Mouse (Mus musculus): ENCODE measurements around the gene Atg3. TPM values are rescaled to one million over a fixed set of nuclear protein-coding genes. Genes with fewer than 3 reads are reported as not detected.

The Atg3 gene
- total RNA-seq, 2 experiments from 2014 or later, result 17.4 to 19.4 TPM

DNA sequence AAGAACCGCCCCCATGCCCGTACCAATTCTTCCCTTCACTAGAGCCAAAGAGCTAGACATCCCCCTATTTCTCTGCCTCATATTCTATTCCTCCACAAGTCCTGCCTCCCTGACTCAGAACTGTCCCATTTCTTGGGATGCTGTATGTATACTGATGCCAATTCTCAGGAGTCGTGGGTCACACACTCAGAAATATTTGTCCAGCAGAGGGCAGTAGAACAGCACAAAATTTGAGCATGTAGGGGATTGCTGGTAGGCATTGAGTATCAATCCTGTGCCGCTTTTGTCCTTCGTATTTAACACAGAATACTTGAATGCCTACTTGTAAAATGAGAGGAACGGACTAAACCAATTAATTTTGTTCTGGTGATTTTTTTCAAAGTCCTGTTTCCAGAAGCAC is 38.2 kb downstream of the Atg3 start:
- intact Hi-C loops (cut with DNase I), result loop anchor here (2.0 to 5.0 kb wide), 2 partner anchors 215 to 434 kb away; no protein-coding TSS in a partner anchor
- DNase-seq, result peak in 1 of 2 experiments; percentile 36

DNA sequence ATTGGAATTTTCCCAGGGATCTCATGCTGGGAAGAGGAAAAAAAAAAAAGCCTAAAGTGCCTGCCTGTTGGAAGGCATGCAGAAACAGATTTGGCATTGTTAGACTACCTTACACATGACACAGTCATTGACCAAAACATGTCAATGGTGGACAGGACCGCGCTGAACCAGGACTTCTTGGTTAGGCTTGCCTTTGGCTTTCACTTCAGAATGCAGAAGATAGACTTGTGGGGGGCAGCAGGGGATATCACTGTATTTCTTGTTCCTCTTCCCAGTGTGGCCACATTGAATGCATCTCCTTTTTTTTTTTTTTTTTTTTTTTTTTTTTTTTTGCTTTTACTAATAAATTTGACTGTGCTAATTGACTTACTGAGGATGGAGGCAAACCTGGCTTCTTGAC is 42.8 kb downstream of the Atg3 start:
- intact Hi-C loops (cut with DNase I), result no loop called here
- DNase-seq, result no peak

DNA sequence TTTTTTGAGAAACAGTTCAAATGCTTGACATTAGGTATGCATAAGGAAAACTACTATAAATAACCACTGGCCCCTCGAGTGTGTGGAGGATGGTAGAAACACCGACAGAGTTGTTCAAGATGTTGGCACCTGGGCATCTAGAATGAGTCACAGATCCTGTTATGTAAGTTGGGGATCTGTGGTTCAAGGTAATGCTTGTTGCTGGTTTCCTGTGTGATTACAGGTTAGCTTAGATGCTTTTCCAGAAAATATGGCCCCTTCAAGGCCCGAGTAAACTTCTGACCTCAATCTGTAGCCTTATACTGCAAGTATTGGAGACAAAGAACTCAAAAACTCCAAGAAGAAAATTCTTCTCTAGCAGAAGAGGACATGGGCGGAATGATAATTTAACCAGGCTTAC is 45.9 kb downstream of the Atg3 start:
- DNase-seq, result no peak
- intact Hi-C loops (cut with DNase I), result no loop called here

DNA sequence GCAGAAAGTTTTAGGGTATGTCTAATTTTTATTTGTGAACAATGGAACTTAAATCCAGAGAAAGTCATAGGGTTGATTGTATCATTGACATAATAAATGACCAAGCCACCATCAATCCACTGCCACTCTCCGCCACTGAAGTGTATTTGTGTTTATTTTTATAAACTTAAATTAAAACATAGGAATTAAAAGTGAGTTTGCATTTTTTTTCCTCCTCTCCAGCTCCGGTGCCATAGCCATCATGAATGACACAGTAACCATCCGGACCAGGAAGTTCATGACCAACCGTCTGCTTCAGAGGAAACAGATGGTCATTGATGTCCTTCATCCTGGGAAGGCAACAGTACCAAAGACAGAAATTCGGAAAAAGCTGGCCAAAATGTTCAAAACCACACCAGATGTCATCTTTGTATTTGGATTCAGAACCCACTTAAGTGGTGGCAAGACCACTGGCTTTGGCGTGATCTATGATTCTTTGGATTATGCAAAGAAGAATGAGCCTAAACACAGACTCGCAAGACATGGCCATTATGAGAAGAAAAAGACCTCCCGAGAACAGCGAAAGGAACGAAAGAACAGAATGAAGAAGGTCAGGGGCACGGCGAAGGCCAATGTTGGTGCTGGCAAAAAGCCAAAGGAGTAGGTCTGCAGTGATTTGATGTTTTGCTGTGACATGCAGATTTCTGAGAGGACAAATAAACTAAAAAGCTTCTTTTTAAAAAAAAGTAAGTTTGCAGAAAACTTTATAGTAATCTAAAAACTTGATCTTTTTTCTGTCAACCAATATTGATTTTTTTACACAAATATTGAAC is 46.5 kb downstream of the Atg3 start:
- intact Hi-C loops (cut with DNase I), result no loop called here

DNA sequence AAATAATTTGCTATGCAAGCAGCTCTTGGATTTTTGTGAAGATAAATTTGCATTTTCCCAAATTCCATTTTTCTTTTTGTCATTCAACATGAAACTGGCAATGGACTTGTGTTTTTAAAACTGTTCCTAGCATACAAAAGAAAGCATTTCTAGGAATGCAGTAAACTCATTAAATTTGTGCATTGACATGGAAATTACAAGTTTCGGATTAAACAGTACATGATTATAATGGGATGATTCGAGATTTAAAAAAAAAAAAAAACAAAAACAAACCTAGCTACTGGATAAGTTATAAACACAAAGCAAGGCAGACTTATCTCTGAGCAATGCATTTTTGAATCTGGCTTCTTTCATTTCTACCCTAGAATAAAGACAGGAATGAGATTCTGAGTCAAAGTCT is 63.4 kb downstream of the Atg3 start:
- intact Hi-C loops (cut with DNase I), result no loop called here
- no peak for DNase-seq

More for the DNA sequence above, 46.5 kb downstream of the Atg3 start:
- DNase-seq, result no peak

DNA sequence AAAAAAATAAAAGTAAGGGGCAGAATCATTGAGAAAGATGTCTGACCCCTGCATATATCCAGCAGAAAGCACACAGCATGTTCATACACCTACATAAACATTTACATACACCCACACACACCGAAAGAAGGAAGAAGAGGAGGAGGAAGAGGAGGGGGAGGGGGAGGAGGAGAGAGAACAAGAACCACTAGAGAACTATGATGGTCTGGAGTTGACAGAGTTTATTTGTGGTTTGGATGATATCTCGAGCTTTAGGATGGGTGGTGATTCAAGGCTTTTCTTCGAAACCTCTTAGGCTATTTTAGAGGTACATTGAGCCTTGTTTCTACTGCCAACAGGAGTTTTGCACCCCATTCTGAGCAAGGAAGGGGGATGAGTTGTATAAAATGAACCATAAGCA is 64.2 kb downstream of the Atg3 start:
- no peak for DNase-seq
- intact Hi-C loops (cut with DNase I), result no loop called here

DNA sequence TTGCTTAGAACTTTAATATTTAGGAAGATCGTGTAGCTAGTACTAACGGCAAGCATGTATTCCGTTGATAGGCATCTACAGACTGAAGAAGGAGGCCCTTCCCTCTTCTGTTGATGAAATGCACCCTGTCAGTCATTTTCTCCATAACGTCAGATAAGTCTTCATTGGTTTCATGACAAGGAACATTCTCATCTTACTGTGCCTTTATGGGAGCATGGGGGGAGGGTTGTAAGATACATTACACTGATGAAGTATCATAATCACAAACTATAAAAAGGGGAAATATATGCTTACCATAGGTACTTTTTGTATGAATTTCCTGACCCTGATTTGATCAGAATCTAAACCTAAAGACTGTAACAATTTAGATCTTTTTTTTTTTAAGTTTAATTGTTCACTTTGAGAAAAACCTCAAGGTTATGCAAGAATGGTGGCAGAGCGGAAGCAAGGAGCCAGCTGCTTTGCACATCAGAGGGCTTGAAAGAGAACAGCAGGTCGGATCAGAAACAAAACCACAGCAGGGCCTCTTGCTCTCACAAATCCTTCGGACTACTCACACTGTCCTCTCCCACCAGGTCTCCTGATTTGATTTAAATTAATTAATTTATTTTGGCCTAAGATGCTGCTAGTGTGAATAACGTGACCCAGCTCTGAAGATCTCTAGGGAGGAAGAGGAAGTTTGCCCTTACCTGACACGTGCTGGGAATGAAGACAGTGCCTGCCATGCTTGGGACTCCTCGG is 65.2 kb downstream of the Atg3 start, which contains the start of gene Btla:
Btla (plus strand) TSS at position 668 of the 741 bp plus-strand sequence.
- intact Hi-C loops (cut with DNase I), result no loop called here
- no peak for DNase-seq

DNA sequence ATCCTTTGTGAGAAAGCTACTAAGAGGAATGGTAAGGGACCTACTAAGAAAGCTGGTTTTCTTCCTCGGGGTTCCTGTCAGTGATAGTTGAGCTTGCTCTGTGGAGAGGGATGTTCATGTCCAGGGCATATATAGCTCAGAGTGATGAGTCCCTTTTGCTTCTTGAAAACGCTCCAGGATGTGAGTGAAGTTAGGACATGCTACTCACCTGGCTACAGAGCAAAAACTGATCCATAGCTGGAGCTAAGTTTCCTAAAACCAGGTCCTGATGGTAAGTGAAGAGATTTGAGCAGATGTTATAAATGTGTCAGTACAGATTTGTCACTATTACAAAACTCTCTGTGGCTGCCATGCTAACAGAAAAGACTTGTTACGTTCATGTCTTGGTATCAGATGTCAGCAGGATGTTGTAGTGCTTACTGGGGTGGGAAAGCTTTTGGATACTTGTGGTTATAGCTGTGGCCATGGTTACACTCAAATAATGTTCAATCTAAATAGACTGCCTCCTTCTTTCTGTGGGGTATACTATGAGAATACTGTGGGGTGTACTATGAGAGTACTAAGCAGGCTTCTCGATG is 65.9 kb downstream of the Atg3 start:
- DNase-seq, result no peak
- intact Hi-C loops (cut with DNase I), result no loop called here

DNA sequence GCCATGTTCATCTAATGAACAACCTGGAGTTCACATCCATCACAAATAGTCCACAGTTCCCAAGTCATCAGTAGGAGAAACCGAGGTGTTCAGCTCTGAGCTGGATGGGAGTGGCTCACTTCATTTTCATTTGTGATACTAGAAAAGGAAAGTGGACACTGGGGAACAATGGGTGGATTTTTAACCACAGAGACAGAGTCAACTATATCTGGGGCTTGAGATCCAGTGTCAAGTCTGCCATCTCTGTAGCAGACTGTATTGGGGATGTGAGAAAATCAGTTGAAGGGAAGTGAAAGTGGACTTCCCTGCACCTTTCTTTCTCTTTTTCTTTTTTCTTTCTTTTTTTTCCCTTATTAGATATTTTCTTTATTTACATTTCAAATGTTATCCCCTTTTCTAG is 68.4 kb downstream of the Atg3 start:
- intact Hi-C loops (cut with DNase I), result no loop called here

DNA sequence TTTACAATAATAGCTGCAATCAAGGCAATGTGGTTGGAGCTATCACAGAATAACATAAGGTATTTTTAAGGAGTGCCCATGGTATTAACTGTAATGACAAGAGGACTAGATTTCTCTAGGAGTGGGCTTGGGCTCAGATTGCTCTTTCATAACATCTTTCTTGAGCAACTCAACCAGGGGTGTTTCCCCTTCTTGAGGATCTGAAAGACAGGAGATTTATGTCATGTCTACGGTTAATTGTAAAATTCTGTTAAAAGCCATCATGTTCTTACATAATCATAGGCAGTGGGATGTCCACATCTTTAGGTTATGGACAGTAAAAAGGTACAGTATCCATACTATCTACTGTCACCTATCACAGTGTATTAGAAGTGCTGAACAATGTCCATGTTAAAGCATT is 72.7 kb downstream of the Atg3 start:
- no peak for DNase-seq
- intact Hi-C loops (cut with DNase I), result no loop called here

More for the DNA sequence above, 68.4 kb downstream of the Atg3 start:
- no peak for DNase-seq

DNA sequence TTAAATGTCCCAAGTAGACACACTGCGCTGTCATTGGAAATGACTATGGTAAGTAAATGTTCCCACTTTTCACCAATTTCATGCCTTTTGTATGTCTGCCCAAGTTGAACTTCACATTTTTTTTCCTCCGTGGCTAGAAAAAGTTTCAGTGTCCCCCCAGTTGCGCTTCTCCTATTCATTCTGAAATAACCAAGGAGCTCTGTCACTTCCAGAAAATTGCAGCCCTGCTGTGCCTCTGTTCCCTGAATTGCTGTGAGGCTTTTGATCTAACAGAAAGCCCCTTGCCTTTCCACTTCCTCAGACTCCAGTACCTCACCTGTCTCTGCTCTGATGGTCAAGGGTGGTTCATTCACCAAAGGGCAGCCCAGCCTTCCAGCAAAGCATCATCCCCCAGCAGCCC is 74.4 kb downstream of the Atg3 start:
- DNase-seq, result no peak
- intact Hi-C loops (cut with DNase I), result no loop called here

Other genes with a start within 250 kb of the Atg3 start
- not detected for gene Cd200r3, start 215.1 kb upstream of the Atg3 start, total RNA-seq (2021)
- gene Ccdc80, start 65.4 kb upstream of the Atg3 start, total RNA-seq (2021), result 10 to 100 TPM; 20.0 to 30.0 TPM
- 1 to 10 TPM; 3.3 to 5.1 TPM for gene Slc35a5, start 79 bp upstream of the Atg3 start, total RNA-seq (2021)
- gene Btla, start 65.5 kb downstream of the Atg3 start, total RNA-seq (2021), result under 1 TPM in 1 of 2 experiments, not detected in 1; 0.10 TPM

Data from gastrocnemius, postnatal 36 days (tissue).